Mouse (Mus musculus) hindbrain, postnatal 0 days (tissue): ENCODE data around the gene Fastkd5. TPM values are rescaled to one million over a fixed set of nuclear protein-coding genes. Genes with fewer than 3 reads are reported as not detected.
"Not testable (repeated sequence)": the region's sequence is repeated elsewhere in the genome, so short reads cannot be mapped to it uniquely, and the experiment has no call there.

ENCODE experiments used
- ATAC-seq: fragments of 200-750 bp; cut with Nextera tagmentation; 2 replicates; pipeline ENCODE4 v1.8.0; 2017; ENCODE audit warnings: mild to moderate bottlenecking, moderate TSS enrichment, moderate library complexity
- DNase-seq: peaks from one replicate; pipeline ENCODE4 v3.0.0-alpha.2; 2015; ENCODE audit warnings: low spot score
- H3K27ac ChIP-seq: fragments of 300-500 bp; sonication (generic); 2 replicates; pipeline ENCODE4 v1.5.1; 2014; ENCODE audit warnings: mild to moderate bottlenecking
- H3K27me3 ChIP-seq: fragments of 300-500 bp; sonication (generic); 2 replicates; pipeline ENCODE4 v1.6.1; 2014; ENCODE audit warnings: low read length, mixed read lengths; ENCODE audit not compliant: insufficient read depth
- H3K36me3 ChIP-seq: fragments of 300-500 bp; sonication (generic); 2 replicates; pipeline ENCODE4 v1.6.1; 2014; ENCODE audit warnings: low read length, mixed read lengths; ENCODE audit not compliant: insufficient read depth
- H3K4me1 ChIP-seq: fragments of 300-500 bp; sonication (generic); 2 replicates; pipeline ENCODE4 v1.6.1; 2014; ENCODE audit warnings: antibody characterized with exemption, low read length, mixed read lengths; ENCODE audit not compliant: insufficient read depth
- H3K4me2 ChIP-seq: fragments of 300-500 bp; sonication (generic); 2 replicates; pipeline ENCODE4 v1.6.1; 2014; ENCODE audit warnings: low read depth, mild to moderate bottlenecking, low read length, moderate library complexity, mixed read lengths
- H3K4me3 ChIP-seq: fragments of 300-500 bp; sonication (generic); 2 replicates; pipeline ENCODE4 v1.5.1; 2014; ENCODE audit warnings: low read length
- H3K9ac ChIP-seq: fragments of 300-500 bp; sonication (generic); replicated peaks from 2 replicates; pipeline ENCODE4 v1.6.1; 2014; ENCODE audit warnings: mild to moderate bottlenecking, low read length, moderate library complexity, mixed read lengths
- H3K9me3 ChIP-seq: fragments of 300-500 bp; sonication (generic); 2 replicates; pipeline ENCODE4 v1.6.1; 2016; ENCODE audit warnings: low read length, mixed read lengths
- CTCF ChIP-seq: IDR thresholded peaks from 2 replicates; pipeline ENCODE4 v1.5.1; 2016; ENCODE audit warnings: antibody characterized with exemption, control low read depth, low read depth
- WGBS: fragments of 180-500 bp; shearing (Covaris S2); extraction: QIAGEN DNeasy Blood & Tissue Kit; methylation state at CpG from one replicate; pipeline ENCODE4 v1.1.7; 2014; 5-methylcytosine and 5-hydroxymethylcytosine counted together
- polyA plus RNA-seq: library from polyadenylated mRNA; unstranded; fragments of >200 nt; fragmentation: Nextera tagmentation; extraction: Ambion mirVana; gene quantifications from 2 replicates; pipeline ENCODE4 v1.2.1, GENCODE M21; 2015
- total RNA-seq: library from RNA; depleted of rRNA; stranded (reverse); fragments of >200 nt; gene quantifications from 2 replicates; pipeline ENCODE4 v1.2.3, GENCODE M21; 2014

Fastkd5 gene
- total and polyA plus RNA-seq, 2 experiments from 2014 or later: 6.0 to 7.9 TPM

DNA sequence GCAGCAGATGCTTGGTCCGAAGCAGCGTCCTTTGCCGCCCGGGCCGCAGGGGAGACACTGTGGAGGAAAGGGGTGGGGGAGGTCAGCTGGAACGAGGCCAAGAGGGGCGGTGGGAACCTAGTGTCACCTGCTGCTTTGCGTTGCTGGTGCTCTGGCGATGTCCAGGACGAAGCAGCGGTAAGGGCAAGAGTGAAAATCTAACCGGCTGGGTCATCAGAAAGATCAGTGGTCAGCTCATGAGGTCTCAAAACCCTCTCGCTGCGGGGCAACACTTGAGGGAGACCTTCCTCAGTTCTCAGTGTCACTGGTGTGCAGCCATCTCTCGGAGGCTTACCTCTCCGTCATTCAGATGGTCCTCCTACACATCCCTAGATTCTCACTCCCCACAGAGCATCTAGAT is 48.6 kb downstream of the Fastkd5 start:
- peaks cover 13% of the 10 kb centered on the region for H3K4me1 ChIP-seq
- TF ChIP-seq CTCF: no peak
- H3K9me3 ChIP-seq: no peaks in the 10 kb centered on the region
- H3K4me3 ChIP-seq: peak overlapping the region; percentile 27
- no peak overlapping the region for H3K27ac ChIP-seq
- H3K4me2 ChIP-seq: peak overlapping the region; percentile 49
- H3K36me3 ChIP-seq: no peaks in the 10 kb centered on the region
- no peak for ATAC-seq
- 0 out of 2 replicates have a peak overlapping the region, but pooled peaks have one; percentile 33 for H3K9ac ChIP-seq
- 5% methylated on average over 16 of the region's 16 CpGs for WGBS
- no peak for DNase-seq
- H3K27me3 ChIP-seq: peaks cover 47% of the 10 kb centered on the region

DNA sequence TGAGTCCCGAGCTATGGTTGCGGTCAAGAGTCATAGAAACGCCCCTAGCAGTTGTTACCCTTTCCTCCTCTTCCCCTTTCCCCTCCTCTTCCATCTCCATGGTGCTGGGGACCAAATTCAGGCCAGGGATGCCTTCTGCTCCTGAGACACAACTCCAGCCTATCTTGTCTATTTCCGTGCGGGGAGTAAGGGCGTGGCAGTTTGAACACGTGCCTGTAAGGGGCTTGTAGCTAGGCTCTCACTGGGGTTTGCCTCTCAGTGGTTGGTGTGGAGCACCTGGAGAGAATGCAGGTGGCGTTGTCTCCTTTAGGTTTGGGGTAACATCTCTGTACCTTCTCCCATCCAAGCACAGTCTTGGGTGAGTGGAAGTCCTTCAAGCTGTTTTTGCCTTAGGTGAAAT is 50.0 kb downstream of the Fastkd5 start:
- peaks cover 13% of the 10 kb centered on the region for H3K4me1 ChIP-seq
- H3K9me3 ChIP-seq: no peaks in the 10 kb centered on the region
- H3K9ac ChIP-seq: no peak overlapping the region
- DNase-seq (no peak), ATAC-seq (no peak)
- no peak for TF ChIP-seq CTCF
- peaks cover 54% of the 10 kb centered on the region for H3K27me3 ChIP-seq
- 5% methylated on average over 8 of the region's 8 CpGs for WGBS
- H3K27ac ChIP-seq: no peak overlapping the region
- H3K4me3 ChIP-seq: no peak overlapping the region
- no peak overlapping the region for H3K4me2 ChIP-seq
- no peaks in the 10 kb centered on the region for H3K36me3 ChIP-seq

DNA sequence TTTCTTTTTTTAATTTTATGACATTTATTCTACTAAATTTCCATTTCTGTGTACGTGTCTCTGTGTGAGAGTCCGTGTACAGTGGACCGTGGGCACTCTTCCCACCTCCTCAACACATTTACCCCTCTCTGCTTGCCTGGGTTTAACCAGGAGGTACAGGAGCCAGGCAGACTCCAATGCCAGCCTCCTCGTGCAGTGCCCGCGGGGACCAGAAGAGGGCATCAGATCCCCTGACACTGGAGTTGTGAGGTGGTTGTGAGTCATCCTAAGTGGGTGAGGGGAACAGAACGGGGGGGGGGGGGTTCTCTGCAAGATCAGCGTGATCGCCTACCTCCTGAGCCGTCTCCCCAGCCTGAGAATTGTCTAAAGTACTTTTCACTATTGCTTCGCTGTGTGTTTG is 51.7 kb downstream of the Fastkd5 start:
- 4% methylated on average over 11 of the region's 11 CpGs for WGBS
- Histone ChIP-seq H3K27me3 (peaks cover 54% of the 10 kb centered on the region), H3K9ac (no peak overlapping the region), H3K4me1 (peaks cover 13% of the 10 kb centered on the region), H3K27ac (no peak overlapping the region), H3K4me3 (no peak overlapping the region), H3K36me3 (no peaks in the 10 kb centered on the region), H3K4me2 (no peak overlapping the region), H3K9me3 (no peaks in the 10 kb centered on the region)
- peak; percentile 28 for DNase-seq
- peak; percentile 65 for TF ChIP-seq CTCF
- no peak for ATAC-seq

DNA sequence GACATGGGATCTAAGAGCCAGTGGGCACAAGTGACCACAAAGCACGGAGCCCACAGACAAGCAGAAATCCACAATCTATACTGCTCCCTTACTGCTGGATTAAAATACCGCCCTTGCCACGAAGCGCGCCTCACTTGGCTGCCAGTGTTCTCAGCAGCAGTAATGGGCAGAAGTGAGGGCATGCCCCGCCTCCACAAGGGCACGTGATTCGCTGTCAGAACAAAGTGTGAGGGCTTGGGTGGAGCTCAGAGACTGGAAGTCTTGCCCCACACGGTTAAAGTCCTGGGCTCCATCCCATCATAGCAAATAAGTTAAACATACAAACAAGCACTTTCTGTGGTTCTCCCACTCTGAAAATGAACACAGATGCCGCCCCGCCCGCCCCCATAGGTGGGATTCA is 52.2 kb downstream of the Fastkd5 start:
- no peak for DNase-seq
- no peak overlapping the region for H3K4me3 ChIP-seq
- no peak for ATAC-seq
- TF ChIP-seq CTCF: no peak
- WGBS: 6% methylated on average over 12 of the region's 12 CpGs
- no peaks in the 10 kb centered on the region for H3K9me3 ChIP-seq
- no peak overlapping the region for H3K27ac ChIP-seq
- H3K4me1 ChIP-seq: peaks cover 13% of the 10 kb centered on the region
- H3K36me3 ChIP-seq: no peaks in the 10 kb centered on the region
- peaks cover 54% of the 10 kb centered on the region for H3K27me3 ChIP-seq
- no peak overlapping the region for H3K9ac ChIP-seq
- H3K4me2 ChIP-seq: 0 out of 2 replicates have a peak overlapping the region, but pooled peaks have one; percentile 23

DNA sequence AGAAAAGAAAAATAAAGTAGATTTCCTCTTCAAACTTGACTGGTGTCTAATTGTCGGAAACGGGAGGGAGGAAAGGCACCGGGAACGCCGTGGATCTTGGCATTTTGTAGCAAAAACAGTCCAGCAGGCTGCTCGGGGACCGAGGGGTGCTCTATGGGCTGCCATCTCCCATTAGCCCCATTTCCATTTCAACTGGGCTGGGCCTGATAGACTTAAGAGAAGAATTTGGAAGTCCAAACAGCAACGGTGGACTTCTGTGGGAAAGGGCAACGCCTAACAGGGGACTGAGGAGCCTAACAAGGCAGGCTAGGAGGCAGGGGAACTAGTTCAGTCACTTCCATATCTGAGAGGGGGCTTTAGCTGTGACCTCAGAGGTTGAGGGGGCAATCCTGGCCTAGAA is 52.8 kb downstream of the Fastkd5 start:
- Histone ChIP-seq H3K27me3 (peaks cover 50% of the 10 kb centered on the region), H3K27ac (no peak overlapping the region), H3K9me3 (no peaks in the 10 kb centered on the region), H3K36me3 (no peaks in the 10 kb centered on the region), H3K4me3 (peak overlapping the region; percentile 19; the same call in 1 of the 2 replicates), H3K4me1 (peaks cover 13% of the 10 kb centered on the region), H3K9ac (no peak overlapping the region), H3K4me2 (peak overlapping the region; percentile 49; the same call in 1 of the 2 replicates)
- DNase-seq (no peak), ATAC-seq (no peak)
- no peak for TF ChIP-seq CTCF
- 4% methylated on average over 9 of the region's 9 CpGs for WGBS

DNA sequence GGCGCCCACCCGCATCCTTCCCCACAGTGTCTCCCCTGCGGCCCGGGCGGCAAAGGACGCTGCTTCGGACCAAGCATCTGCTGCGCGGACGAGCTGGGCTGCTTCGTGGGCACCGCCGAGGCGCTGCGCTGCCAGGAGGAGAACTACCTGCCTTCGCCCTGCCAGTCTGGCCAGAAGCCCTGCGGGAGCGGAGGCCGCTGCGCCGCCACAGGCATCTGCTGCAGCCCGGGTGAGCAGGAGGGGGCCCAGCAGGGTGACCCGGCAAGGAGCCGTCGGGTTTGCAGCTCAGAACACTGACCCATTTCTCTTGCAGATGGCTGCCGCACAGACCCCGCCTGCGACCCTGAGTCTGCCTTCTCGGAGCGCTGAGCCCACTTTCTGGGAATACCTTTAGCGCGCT is 53.3 kb downstream of the Fastkd5 start:
- peak overlapping the region; percentile 49 for H3K4me2 ChIP-seq
- peak; percentile 2 for DNase-seq
- H3K9me3 ChIP-seq, H3K27ac ChIP-seq, ATAC-seq, H3K36me3 ChIP-seq, H3K9ac ChIP-seq: not testable (repeated sequence)
- H3K4me3 ChIP-seq: peak overlapping the region; percentile 19
- H3K4me1 ChIP-seq: peaks cover 13% of the 10 kb centered on the region
- WGBS: 2% methylated on average over 27 of the region's 32 CpGs
- H3K27me3 ChIP-seq: peaks cover 48% of the 10 kb centered on the region

DNA sequence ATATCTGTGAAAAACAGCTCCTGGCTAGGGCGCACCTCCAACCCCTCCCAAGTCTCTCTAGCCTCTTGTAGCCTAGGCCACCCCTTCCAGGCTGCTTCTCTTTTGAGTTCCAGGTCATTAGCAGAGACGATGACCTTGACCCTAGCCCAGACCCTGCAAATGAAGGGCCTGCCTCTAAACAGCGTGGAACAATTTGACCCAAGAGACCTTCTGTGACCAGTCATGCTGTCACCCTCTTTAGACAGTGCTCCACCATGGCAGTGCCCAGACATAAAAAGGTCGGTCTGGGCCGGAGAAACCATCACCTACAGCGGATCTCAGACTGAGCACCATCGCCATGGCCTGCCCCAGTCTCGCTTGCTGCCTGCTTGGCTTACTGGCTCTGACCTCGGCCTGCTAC is 54.0 kb downstream of the Fastkd5 start, which contains the start of gene Oxt:
Gene Oxt, plus strand, starts transcription at position 301 of the 400 bp plus-strand sequence.
- Histone ChIP-seq H3K27me3 (peaks cover 41% of the 10 kb centered on the region), H3K27ac (no peak within 1 kb of the TSS), H3K4me1 (peaks cover 11% of the 10 kb centered on the region), H3K36me3 (no peaks in the 10 kb centered on the region), H3K4me3 (peak within 1 kb of the TSS; percentile 19), H3K4me2 (peak within 1 kb of the TSS; percentile 49), H3K9me3 (no peaks in the 10 kb centered on the region), H3K9ac (no peak within 1 kb of the TSS)
- ATAC-seq (no peak), DNase-seq (no peak)
- no peak for TF ChIP-seq CTCF
- 45% methylated on average over 9 of the region's 9 CpGs for WGBS
